Mouse (Mus musculus) left cerebral cortex, adult 2 months (tissue): ENCODE measurements around the gene Cdh5. TPM values are rescaled to one million over a fixed set of nuclear protein-coding genes. Genes with fewer than 3 reads are reported as not detected.

Experiments
- DNase-seq, 2 experiments: peaks; one replicate each; pipeline ENCODE4 v3.0.0; 2021 to 2022; ENCODE audit warnings: low spot score in 2 of 2, mixed read lengths in 1 of 2; ENCODE audit errors: extremely low spot score in 1 of 2
- H3K27ac ChIP-seq: fragments of 200-600 bp; 2 replicates; pipeline ENCODE4 v1.8.1; 2022
- H3K4me3 ChIP-seq: fragments of 200-600 bp; 2 replicates; pipeline ENCODE4 v1.8.1; 2022
- CTCF ChIP-seq: fragments of 200-600 bp; IDR thresholded peaks from 2 replicates; pipeline ENCODE4 v1.8.1; 2022; ENCODE audit warnings: antibody characterized with exemption, mild to moderate bottlenecking, moderate library complexity
- intact Hi-C: fragments of 180-260 bp; cut with DNase I; formaldehyde crosslinking; loops from one replicate; pipeline ENCODE4 v1.15.1; 2025
- total RNA-seq, 2 experiments: library from RNA; stranded (reverse); gene quantifications; 2 replicates each; pipeline ENCODE4 v1.2.3; 2021

The Cdh5 gene
- total RNA-seq, 2 experiments from 2014 or later: 11.7 to 12.0 TPM

- TF ChIP-seq CTCF: peak; percentile 46
- intact Hi-C loops: loop anchor here (5.0 kb wide), 2 partner anchors 42 to 198 kb away; partner anchors contain the start of gene Cdh5
- no peak overlapping the region for H3K27ac ChIP-seq
- DNase-seq: no peak
- no peak overlapping the region for H3K4me3 ChIP-seq
Measured at GRCm38 (mm10) chr8:104144434-104145216, 43.2 kb downstream of the Cdh5 start.

DNA sequence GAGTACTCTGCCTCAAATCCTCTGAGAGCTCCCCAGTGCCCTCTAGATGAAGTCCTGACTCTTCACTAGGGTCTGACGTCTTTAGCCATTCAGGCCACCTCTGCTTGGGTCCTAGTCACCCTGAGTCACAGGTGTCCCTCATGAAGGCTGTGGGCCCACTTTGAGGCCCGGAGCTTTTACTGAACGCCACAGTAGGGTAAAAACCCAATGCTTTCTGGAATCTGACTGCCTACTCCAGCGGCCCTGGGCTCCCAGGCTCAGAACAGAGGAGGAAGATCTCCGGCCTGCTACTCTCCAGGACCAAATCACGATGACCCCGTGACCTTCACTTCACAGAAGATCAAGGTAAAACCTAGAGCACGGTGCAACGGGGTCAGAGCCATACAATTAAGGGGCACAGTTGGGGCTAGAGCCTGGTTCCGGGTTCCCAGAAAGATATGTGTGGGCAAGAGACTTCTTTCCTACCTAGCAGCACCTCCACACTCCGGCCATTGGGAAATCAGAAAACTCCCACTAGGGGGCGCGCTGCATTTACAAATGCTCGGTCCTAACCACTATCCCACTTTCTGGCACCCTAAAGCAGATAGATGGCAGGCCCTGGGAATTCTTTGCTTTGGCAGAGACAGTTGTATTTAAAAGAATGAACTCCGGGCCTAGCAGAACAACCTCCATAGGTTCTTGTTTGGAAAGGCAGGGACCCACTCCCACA, 44.7 kb downstream of the Cdh5 start:
- peak; percentile 80 to 87 for DNase-seq
- no peak overlapping the region for H3K27ac ChIP-seq
- TF ChIP-seq CTCF: peak; percentile 91
- H3K4me3 ChIP-seq: no peak overlapping the region
- intact Hi-C loops: loop anchor here (1.0 to 5.0 kb wide), 3 partner anchors 55 to 196 kb away; no protein-coding TSS in a partner anchor

GRCm38 (mm10) chr8:104146717-104147494, 45.5 kb downstream of the Cdh5 start:
- H3K4me3 ChIP-seq: no peak overlapping the region
- no peak for DNase-seq
- TF ChIP-seq CTCF: no peak
- intact Hi-C loops: loop anchor here (1.0 to 5.0 kb wide), 3 partner anchors 56 to 195 kb away; no protein-coding TSS in a partner anchor
- H3K27ac ChIP-seq: no peak overlapping the region

- no peak for TF ChIP-seq CTCF
Measured at GRCm38 (mm10) chr8:104147947-104148346, 46.5 kb downstream of the Cdh5 start.

DNA sequence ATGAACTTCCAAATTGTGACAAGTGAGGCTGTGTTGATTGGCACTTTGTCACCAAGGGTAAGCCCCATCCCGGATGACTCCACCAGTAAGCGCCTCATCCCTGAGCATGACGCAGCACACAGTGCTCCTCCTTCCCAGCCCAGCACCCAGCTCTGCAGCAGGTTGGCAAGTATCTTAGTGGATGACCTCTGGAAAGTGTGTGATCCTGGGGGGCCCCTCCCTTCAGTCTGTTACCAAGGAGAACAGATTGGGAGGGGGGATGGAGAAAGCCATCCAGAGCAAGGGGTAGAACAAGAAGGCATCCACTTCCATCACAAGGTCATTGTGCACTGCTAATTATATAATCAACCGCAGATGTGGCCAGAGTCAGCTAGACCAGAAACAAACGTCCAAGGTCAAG, 59.3 kb downstream of the Cdh5 start:
- no peak for TF ChIP-seq CTCF
- no peak overlapping the region for H3K27ac ChIP-seq
- intact Hi-C loops: no loop called here
- DNase-seq: no peak
- no peak overlapping the region for H3K4me3 ChIP-seq

More at GRCm38 (mm10) chr8:104147947-104148346, 46.5 kb downstream of the Cdh5 start:
- intact Hi-C loops: loop anchor here (2.0 to 5.0 kb wide), 2 partner anchors 57 to 194 kb away; no protein-coding TSS in a partner anchor
- DNase-seq: no peak
- Histone ChIP-seq H3K4me3 (no peak overlapping the region), H3K27ac (no peak overlapping the region)

DNA sequence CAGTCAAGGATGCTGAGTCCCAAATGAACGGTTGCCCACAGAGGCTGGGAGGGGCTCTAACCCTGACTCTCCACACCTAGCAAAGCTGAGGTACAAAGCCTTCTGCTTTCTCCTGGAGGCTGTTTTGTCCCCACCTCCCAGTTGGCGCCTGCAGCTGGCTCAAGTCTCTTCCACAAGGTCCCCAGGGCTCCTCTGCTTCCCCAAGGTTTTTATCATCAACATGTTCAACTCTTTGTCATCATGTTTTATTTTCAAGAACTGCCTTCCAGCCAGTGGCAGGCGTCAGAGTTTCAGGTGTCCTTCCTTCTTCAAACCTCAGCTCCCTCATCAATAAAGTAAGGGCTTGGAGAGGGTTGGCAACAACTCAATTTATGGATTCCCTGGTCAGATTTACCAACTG, 68.0 kb downstream of the Cdh5 start:
- intact Hi-C loops: no loop called here
- Histone ChIP-seq H3K4me3 (no peak overlapping the region), H3K27ac (no peak overlapping the region)
- no peak for TF ChIP-seq CTCF
- DNase-seq: no peak

DNA sequence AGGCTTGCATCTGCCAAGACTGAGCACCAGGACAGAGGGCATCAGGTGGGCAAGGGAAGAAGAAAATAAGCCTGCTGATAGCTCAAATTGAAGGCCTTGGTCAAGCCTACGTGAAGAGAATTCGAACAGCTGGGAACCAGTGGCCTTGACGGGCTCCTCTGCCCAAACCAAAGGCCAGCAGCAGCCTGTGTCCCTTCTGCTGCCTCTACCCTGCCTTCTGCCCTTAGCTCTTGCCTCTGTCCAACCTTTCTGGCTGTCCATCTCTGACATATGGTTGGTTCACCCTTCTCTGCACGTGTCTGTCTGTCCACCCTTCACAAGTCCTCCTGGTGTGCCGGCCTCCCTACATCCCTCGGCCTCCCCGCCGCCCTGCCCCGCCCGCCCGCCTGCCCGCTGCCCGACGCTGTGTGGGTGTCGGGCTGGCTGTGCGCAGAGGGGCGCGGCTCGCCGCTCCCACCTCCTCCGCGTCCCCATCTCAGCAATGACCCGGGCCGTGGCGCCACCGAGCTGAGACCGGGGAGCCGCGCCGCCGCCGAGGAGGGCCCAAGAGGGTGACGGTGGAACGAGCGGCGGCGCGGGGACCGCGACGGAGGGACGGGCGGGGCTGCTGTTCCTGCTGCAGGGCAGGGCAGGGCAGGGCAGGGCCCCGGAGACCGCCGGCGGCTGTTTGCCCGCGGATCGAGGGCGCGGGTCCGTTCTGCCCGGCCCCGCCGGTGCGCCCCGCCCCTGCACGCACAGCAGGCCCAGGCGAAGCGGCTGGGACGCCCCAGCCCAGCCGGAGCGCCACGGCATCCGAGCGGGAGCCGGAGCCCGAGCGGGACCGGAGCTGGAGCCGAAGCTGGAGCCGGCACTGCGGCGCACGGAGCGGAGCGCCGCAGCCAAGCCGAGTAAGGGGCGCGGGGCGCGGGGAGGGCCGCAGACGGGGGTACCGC, 69.0 kb downstream of the Cdh5 start, which contains the start of gene Bean1:
Bean1 (plus strand) TSS at position 325 of the 932 bp plus-strand sequence.
- Histone ChIP-seq H3K4me3 (peak within 1 kb of the TSS; percentile 67), H3K27ac (peak within 1 kb of the TSS; percentile 73)
- intact Hi-C loops: no loop called here
- peak; percentile 49 for DNase-seq
- TF ChIP-seq CTCF: no peak

GRCm38 (mm10) chr8:104171050-104171620, 69.7 kb downstream of the Cdh5 start:
- intact Hi-C loops: no loop called here
- TF ChIP-seq CTCF: no peak
- peak overlapping the region; percentile 73; the same call in 1 of the 2 replicates for H3K27ac ChIP-seq
- peak overlapping the region; percentile 67 for H3K4me3 ChIP-seq
- no peak for DNase-seq

DNA sequence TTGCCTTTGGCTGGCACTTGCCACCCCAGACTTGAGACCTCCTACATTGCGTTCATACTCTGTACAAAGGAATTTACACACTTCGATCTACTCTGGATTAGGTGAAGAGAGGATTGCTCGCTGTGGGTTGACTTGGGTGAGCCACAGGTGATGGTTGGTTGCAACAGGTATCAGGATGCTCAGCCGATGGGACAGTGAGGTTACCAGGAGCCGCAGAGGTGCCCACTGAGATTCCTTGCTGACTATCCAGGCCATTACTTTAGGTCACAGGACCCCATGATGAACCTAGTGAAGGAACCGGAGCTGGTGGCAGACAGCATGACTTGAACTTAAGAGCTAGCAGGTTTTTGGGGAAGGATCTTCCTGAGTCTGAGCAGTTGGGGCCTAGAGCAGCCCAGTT, 71.0 kb downstream of the Cdh5 start:
- no peak overlapping the region for H3K27ac ChIP-seq
- intact Hi-C loops: no loop called here
- no peak for TF ChIP-seq CTCF

GRCm38 (mm10) chr8:104175848-104176527, 74.6 kb downstream of the Cdh5 start:
- intact Hi-C loops: no loop called here
- no peak for TF ChIP-seq CTCF
- no peak for DNase-seq

More for the DNA sequence above, 71.0 kb downstream of the Cdh5 start:
- DNase-seq: no peak
- no peak overlapping the region for H3K4me3 ChIP-seq

More at GRCm38 (mm10) chr8:104175848-104176527, 74.6 kb downstream of the Cdh5 start:
- H3K27ac ChIP-seq: no peak overlapping the region
- no peak overlapping the region for H3K4me3 ChIP-seq
